Mouse (Mus musculus): Measurements from ENCODE around the gene Ttc28. TPM values are rescaled to one million over a fixed set of nuclear protein-coding genes. Genes with fewer than 3 reads are reported as not detected.

Gene Ttc28
- total and polyA plus RNA-seq, 2 experiments = 0.81 to 0.83 TPM

- Histone ChIP-seq H3K27ac (replicated peaks; ENCODE audit: insufficient read depth, low read depth, low read length) (no peak overlapping the region), H3K36me3 (ENCODE audit: control insufficient read depth, insufficient read depth, low read length) (no peaks in the 10 kb centered on the region), H3K4me1 (ENCODE audit: control insufficient read depth, insufficient read depth, low read length) (no peaks in the 10 kb centered on the region), H3K4me3 (ENCODE audit: insufficient read depth, low read depth, low read length) (no peak overlapping the region), H3K79me2 (ENCODE audit: control insufficient read depth, insufficient read depth, low read length) (no peaks in the 10 kb centered on the region), H3K27me3 (ENCODE audit: control insufficient read depth, insufficient read depth, low read length) (no peaks in the 10 kb centered on the region), H3K9ac (ENCODE audit: low read depth, low read length) (no peak overlapping the region)
- TF ChIP-seq CTCF (IDR thresholded peaks at IDR 0.05; ENCODE audit: low read depth, low read length) (no peak), POLR2A (IDR thresholded peaks at IDR 0.05; ENCODE audit: extremely low read depth, insufficient read depth, low read length) (no peak)
- DNase-seq (ENCODE audit: extremely low read depth, low read depth, low spot score) = no peak
These were observed 29.3 kb downstream of the Ttc28 start for GRCm38 (mm10) chr5:110908879-110909278.

- Histone ChIP-seq H3K36me3 (ENCODE audit: control insufficient read depth, insufficient read depth, low read length) (no peaks in the 10 kb centered on the region), H3K4me1 (ENCODE audit: control insufficient read depth, insufficient read depth, low read length) (no peaks in the 10 kb centered on the region), H3K79me2 (ENCODE audit: control insufficient read depth, insufficient read depth, low read length) (no peaks in the 10 kb centered on the region), H3K27ac (replicated peaks; ENCODE audit: insufficient read depth, low read depth, low read length) (no peak overlapping the region), H3K9ac (ENCODE audit: low read depth, low read length) (no peak overlapping the region), H3K27me3 (ENCODE audit: control insufficient read depth, insufficient read depth, low read length) (no peaks in the 10 kb centered on the region), H3K4me3 (ENCODE audit: insufficient read depth, low read depth, low read length) (no peak overlapping the region)
- DNase-seq (ENCODE audit: extremely low read depth, low read depth, low spot score) = no peak
- 84% methylated on average over 4 of the region's 4 CpGs for WGBS
- TF ChIP-seq POLR2A (IDR thresholded peaks at IDR 0.05; ENCODE audit: extremely low read depth, insufficient read depth, low read length) (no peak), CTCF (IDR thresholded peaks at IDR 0.05; ENCODE audit: low read depth, low read length) (no peak)
These were observed 30.5 kb downstream of the Ttc28 start for GRCm38 (mm10) chr5:110909955-110910589.

- H3K4me3 ChIP-seq (ENCODE audit: insufficient read depth, low read depth, low read length) = no peak overlapping the region
- no peak for DNase-seq (ENCODE audit: extremely low read depth, low read depth, low spot score)
- H3K27me3 ChIP-seq (ENCODE audit: control insufficient read depth, insufficient read depth, low read length) = no peaks in the 10 kb centered on the region
- H3K4me1 ChIP-seq (ENCODE audit: control insufficient read depth, insufficient read depth, low read length) = no peaks in the 10 kb centered on the region
- H3K79me2 ChIP-seq (ENCODE audit: control insufficient read depth, insufficient read depth, low read length) = no peaks in the 10 kb centered on the region
- H3K36me3 ChIP-seq (ENCODE audit: control insufficient read depth, insufficient read depth, low read length) = no peaks in the 10 kb centered on the region
- no peak overlapping the region for H3K9ac ChIP-seq (ENCODE audit: low read depth, low read length)
- H3K27ac ChIP-seq (replicated peaks; ENCODE audit: insufficient read depth, low read depth, low read length) = no peak overlapping the region
- TF ChIP-seq POLR2A (IDR thresholded peaks at IDR 0.05; ENCODE audit: extremely low read depth, insufficient read depth, low read length) (no peak), CTCF (IDR thresholded peaks at IDR 0.05; ENCODE audit: low read depth, low read length) (no peak)
- WGBS = 92% methylated on average over 11 of the region's 11 CpGs
These were observed 35.3 kb downstream of the Ttc28 start for GRCm38 (mm10) chr5:110914859-110915258.

GRCm38 (mm10) chr5:110916241-110916640 lies 36.6 kb downstream of the Ttc28 start:
- DNase-seq (ENCODE audit: extremely low read depth, low read depth, low spot score) = no peak
- Histone ChIP-seq H3K36me3 (ENCODE audit: control insufficient read depth, insufficient read depth, low read length) (no peaks in the 10 kb centered on the region), H3K27ac (replicated peaks; ENCODE audit: insufficient read depth, low read depth, low read length) (no peak overlapping the region), H3K9ac (ENCODE audit: low read depth, low read length) (no peak overlapping the region), H3K4me1 (ENCODE audit: control insufficient read depth, insufficient read depth, low read length) (no peaks in the 10 kb centered on the region), H3K79me2 (ENCODE audit: control insufficient read depth, insufficient read depth, low read length) (no peaks in the 10 kb centered on the region), H3K4me3 (ENCODE audit: insufficient read depth, low read depth, low read length) (no peak overlapping the region), H3K27me3 (ENCODE audit: control insufficient read depth, insufficient read depth, low read length) (no peaks in the 10 kb centered on the region)
- TF ChIP-seq POLR2A (IDR thresholded peaks at IDR 0.05; ENCODE audit: extremely low read depth, insufficient read depth, low read length) (no peak), CTCF (IDR thresholded peaks at IDR 0.05; ENCODE audit: low read depth, low read length) (no peak)
- 91% methylated on average over 3 of the region's 3 CpGs for WGBS

GRCm38 (mm10) chr5:110919541-110919940 lies 39.9 kb downstream of the Ttc28 start:
- no peaks in the 10 kb centered on the region for H3K36me3 ChIP-seq (ENCODE audit: control insufficient read depth, insufficient read depth, low read length)

GRCm38 (mm10) chr5:110923336-110923735 lies 43.7 kb downstream of the Ttc28 start:
- H3K27me3 ChIP-seq (ENCODE audit: control insufficient read depth, insufficient read depth, low read length) = no peaks in the 10 kb centered on the region
- no peaks in the 10 kb centered on the region for H3K4me1 ChIP-seq (ENCODE audit: control insufficient read depth, insufficient read depth, low read length)
- no peaks in the 10 kb centered on the region for H3K36me3 ChIP-seq (ENCODE audit: control insufficient read depth, insufficient read depth, low read length)
- H3K79me2 ChIP-seq (ENCODE audit: control insufficient read depth, insufficient read depth, low read length) = no peaks in the 10 kb centered on the region
- 20% methylated on average over 1 of the region's 1 CpGs for WGBS
- peak; percentile 13 for DNase-seq (ENCODE audit: extremely low read depth, low read depth, low spot score)
- H3K4me3 ChIP-seq (ENCODE audit: insufficient read depth, low read depth, low read length) = no peak overlapping the region
- no peak overlapping the region for H3K27ac ChIP-seq (replicated peaks; ENCODE audit: insufficient read depth, low read depth, low read length)
- no peak overlapping the region for H3K9ac ChIP-seq (ENCODE audit: low read depth, low read length)
- TF ChIP-seq POLR2A (IDR thresholded peaks at IDR 0.05; ENCODE audit: extremely low read depth, insufficient read depth, low read length) (no peak), CTCF (IDR thresholded peaks at IDR 0.05; ENCODE audit: low read depth, low read length) (no peak)

More at GRCm38 (mm10) chr5:110919541-110919940, 39.9 kb downstream of the Ttc28 start:
- TF ChIP-seq POLR2A (IDR thresholded peaks at IDR 0.05; ENCODE audit: extremely low read depth, insufficient read depth, low read length) (no peak), CTCF (IDR thresholded peaks at IDR 0.05; ENCODE audit: low read depth, low read length) (no peak)
- Histone ChIP-seq H3K9ac (ENCODE audit: low read depth, low read length) (no peak overlapping the region), H3K4me3 (ENCODE audit: insufficient read depth, low read depth, low read length) (no peak overlapping the region), H3K4me1 (ENCODE audit: control insufficient read depth, insufficient read depth, low read length) (no peaks in the 10 kb centered on the region), H3K27ac (replicated peaks; ENCODE audit: insufficient read depth, low read depth, low read length) (no peak overlapping the region), H3K27me3 (ENCODE audit: control insufficient read depth, insufficient read depth, low read length) (no peaks in the 10 kb centered on the region), H3K79me2 (ENCODE audit: control insufficient read depth, insufficient read depth, low read length) (no peaks in the 10 kb centered on the region)
- no peak for DNase-seq (ENCODE audit: extremely low read depth, low read depth, low spot score)
- WGBS = 89% methylated on average over 4 of the region's 4 CpGs
